17 mouse cellular contexts compared by ENCODE assay signal in genomic region chr10:84104556-84104955, GRCm38 (mm10).
"Had no signal": no experiment of that assay in that cellular context is flagged by ENCODE, and none has a peak within 500 bp of the region (broad histone marks: within the 10 kb centered on the region; RNA-seq: fewer than 3 reads in every experiment).

No protein-coding gene starts in this region.

- H3K36me3 ChIP-seq: liver, embryonic 13.5 days; stomach, embryonic 15.5 days had no signal

- H3K9ac ChIP-seq: liver, embryonic 13.5 days; stomach, embryonic 15.5 days had no signal

- H3K9me3 ChIP-seq: liver, embryonic 13.5 days; stomach, embryonic 15.5 days had no signal

- H3K27me3 ChIP-seq: liver, embryonic 13.5 days; stomach, embryonic 15.5 days had no signal

- H3K4me3 ChIP-seq: left cerebral cortex, adult 2 months; liver, embryonic 13.5 days; stomach, embryonic 15.5 days had no signal

- H3K27ac ChIP-seq: left cerebral cortex, adult 2 months; liver, embryonic 13.5 days; stomach, embryonic 15.5 days had no signal

- H3K4me2 ChIP-seq: liver, embryonic 13.5 days; midbrain, embryonic 11.5 days; stomach, embryonic 15.5 days had no signal

- DNase-seq: kidney, adult 18-20 months; kidney, adult 9 months; kidney, postnatal 14 days; kidney, postnatal 4 days; layer of hippocampus, adult 9-11 months; liver, embryonic 13.5 days; lung, adult 2 months; lung, postnatal 14 days; lung, postnatal 4 days; midbrain, embryonic 14.5 days; retina, postnatal 1 day; right cerebral cortex, postnatal 25 days; spleen, adult 18-20 months; thymus, postnatal 25 days had no signal

- H3K4me1 ChIP-seq: liver, embryonic 13.5 days; stomach, embryonic 15.5 days had no signal
